Mouse (Mus musculus): ENCODE results near the gene Wwc1. TPM values are rescaled to one million over a fixed set of nuclear protein-coding genes. Genes with fewer than 3 reads are reported as not detected.

The Wwc1 gene
- polyA plus RNA-seq, 1 experiment from 2014 or later = 14.9 TPM

DNA sequence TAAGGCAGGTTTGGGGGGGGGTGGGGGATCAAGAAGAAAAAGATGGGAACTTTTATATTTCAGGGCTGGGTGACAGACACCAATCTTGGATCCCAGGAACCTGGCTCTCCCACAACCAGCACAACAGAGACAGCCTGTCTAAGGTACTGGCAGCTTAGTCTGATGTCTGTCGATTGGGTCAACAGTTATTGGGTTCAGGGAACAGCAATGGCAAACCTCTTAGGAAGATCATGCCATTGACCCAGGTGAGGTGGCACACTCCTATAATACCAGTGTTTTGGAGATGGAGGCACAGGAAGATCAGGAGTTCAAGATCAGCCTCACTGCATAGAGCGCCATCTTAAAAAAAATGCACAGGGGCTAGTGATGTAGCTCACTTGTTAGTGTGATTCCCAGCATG lies 17.9 kb downstream of the Wwc1 start:
- no peak for ATAC-seq
- Histone ChIP-seq H3K27ac (ENCODE audit: low read length) (no peak overlapping the region), H3K36me3 (ENCODE audit: control insufficient read depth, insufficient read depth) (no peaks in the 10 kb centered on the region), H3K4me3 (replicated peaks; ENCODE audit: low read length) (no peak overlapping the region), H3K27me3 (replicated peaks; ENCODE audit: control insufficient read depth, insufficient read depth, low read length) (no peaks in the 10 kb centered on the region), H3K4me1 (replicated peaks; ENCODE audit: control insufficient read depth, insufficient read depth, low read length) (no peaks in the 10 kb centered on the region; the same call in 1 of the 2 replicates), H3K9me3 (ENCODE audit: control insufficient read depth, low read length) (no peaks in the 10 kb centered on the region), H3K9ac (replicated peaks; ENCODE audit: low read depth, low read length) (no peak overlapping the region), H3K4me2 (ENCODE audit: low read length) (no peak overlapping the region)
- WGBS = 91% methylated on average over 2 of the region's 2 CpGs

GRCm38 (mm10) chr11:35959270-35959669 lies 21.1 kb downstream of the Wwc1 start:
- no peak for ATAC-seq
- H3K9me3 ChIP-seq (ENCODE audit: control insufficient read depth, low read length) = no peaks in the 10 kb centered on the region

DNA sequence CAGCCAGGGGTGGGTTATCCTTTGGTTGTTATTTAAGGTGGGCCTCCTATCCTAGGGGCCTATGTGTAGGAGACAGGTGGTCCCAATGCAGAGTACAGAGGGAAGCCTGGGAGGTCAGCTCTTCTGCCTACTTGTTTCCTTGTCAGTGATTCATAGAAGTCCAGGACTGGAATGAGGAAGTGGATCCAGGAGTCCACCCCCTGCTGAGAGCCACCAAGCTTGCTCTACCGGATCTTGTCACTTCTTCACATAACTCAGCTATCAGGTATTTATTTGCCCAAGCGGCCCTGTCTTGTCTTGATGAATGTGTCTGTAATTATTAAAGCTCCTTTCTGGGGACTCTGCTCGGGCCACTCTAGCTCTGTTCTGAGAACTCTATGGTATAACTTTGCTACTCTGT lies 24.8 kb downstream of the Wwc1 start:
- no peak overlapping the region for H3K9ac ChIP-seq (replicated peaks; ENCODE audit: low read depth, low read length)
- no peak overlapping the region for H3K27ac ChIP-seq (ENCODE audit: low read length)
- no peak overlapping the region for H3K4me2 ChIP-seq (ENCODE audit: low read length)
- no peaks in the 10 kb centered on the region for H3K36me3 ChIP-seq (ENCODE audit: control insufficient read depth, insufficient read depth)
- no peaks in the 10 kb centered on the region for H3K9me3 ChIP-seq (ENCODE audit: control insufficient read depth, low read length)
- no peaks in the 10 kb centered on the region for H3K27me3 ChIP-seq (replicated peaks; ENCODE audit: control insufficient read depth, insufficient read depth, low read length)
- no peaks in the 10 kb centered on the region for H3K4me1 ChIP-seq (replicated peaks; ENCODE audit: control insufficient read depth, insufficient read depth, low read length)
- WGBS = 87% methylated on average over 3 of the region's 3 CpGs
- ATAC-seq = no peak
- no peak overlapping the region for H3K4me3 ChIP-seq (replicated peaks; ENCODE audit: low read length)

More at GRCm38 (mm10) chr11:35959270-35959669, 21.1 kb downstream of the Wwc1 start:
- WGBS = 94% methylated on average over 3 of the region's 3 CpGs
- H3K4me1 ChIP-seq (replicated peaks; ENCODE audit: control insufficient read depth, insufficient read depth, low read length) = no peaks in the 10 kb centered on the region; the same call in 1 of the 2 replicates
- no peak overlapping the region for H3K4me3 ChIP-seq (replicated peaks; ENCODE audit: low read length)
- H3K27ac ChIP-seq (ENCODE audit: low read length) = no peak overlapping the region
- H3K36me3 ChIP-seq (ENCODE audit: control insufficient read depth, insufficient read depth) = no peaks in the 10 kb centered on the region
- no peaks in the 10 kb centered on the region for H3K27me3 ChIP-seq (replicated peaks; ENCODE audit: control insufficient read depth, insufficient read depth, low read length)
- H3K9ac ChIP-seq (replicated peaks; ENCODE audit: low read depth, low read length) = no peak overlapping the region
- no peak overlapping the region for H3K4me2 ChIP-seq (ENCODE audit: low read length)

DNA sequence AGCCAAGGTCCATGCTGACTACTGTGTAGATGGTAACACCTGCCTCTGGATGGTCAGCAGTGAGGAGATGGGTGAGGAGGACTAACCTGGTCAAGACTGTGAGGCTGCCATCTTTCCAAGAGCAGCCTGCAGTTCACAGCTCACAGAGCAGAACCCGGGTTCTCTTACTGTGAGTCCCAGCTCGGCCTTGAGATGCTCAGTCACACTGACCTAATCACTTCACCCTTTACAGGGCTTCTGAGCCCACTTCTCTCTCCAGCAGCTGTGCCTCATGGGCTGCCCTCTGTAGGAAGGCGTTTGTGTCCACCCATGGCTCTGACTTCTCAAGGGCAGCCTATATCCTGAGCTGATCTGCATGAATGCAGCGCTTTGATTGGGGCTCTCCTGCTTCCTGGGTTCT lies 27.1 kb downstream of the Wwc1 start:
- H3K27ac ChIP-seq (ENCODE audit: low read length) = no peak overlapping the region
- 94% methylated on average over 4 of the region's 4 CpGs for WGBS
- H3K4me2 ChIP-seq (ENCODE audit: low read length) = no peak overlapping the region
- peaks cover 3% of the 10 kb centered on the region; the same call in 1 of the 2 replicates for H3K4me1 ChIP-seq (replicated peaks; ENCODE audit: control insufficient read depth, insufficient read depth, low read length)
- no peaks in the 10 kb centered on the region for H3K27me3 ChIP-seq (replicated peaks; ENCODE audit: control insufficient read depth, insufficient read depth, low read length)
- H3K36me3 ChIP-seq (ENCODE audit: control insufficient read depth, insufficient read depth) = no peaks in the 10 kb centered on the region
- H3K9ac ChIP-seq (replicated peaks; ENCODE audit: low read depth, low read length) = no peak overlapping the region
- H3K9me3 ChIP-seq (ENCODE audit: control insufficient read depth, low read length) = no peaks in the 10 kb centered on the region
- H3K4me3 ChIP-seq (replicated peaks; ENCODE audit: low read length) = no peak overlapping the region
- ATAC-seq = 0 out of 2 replicates have a peak, but pooled peaks have one; percentile 11

DNA sequence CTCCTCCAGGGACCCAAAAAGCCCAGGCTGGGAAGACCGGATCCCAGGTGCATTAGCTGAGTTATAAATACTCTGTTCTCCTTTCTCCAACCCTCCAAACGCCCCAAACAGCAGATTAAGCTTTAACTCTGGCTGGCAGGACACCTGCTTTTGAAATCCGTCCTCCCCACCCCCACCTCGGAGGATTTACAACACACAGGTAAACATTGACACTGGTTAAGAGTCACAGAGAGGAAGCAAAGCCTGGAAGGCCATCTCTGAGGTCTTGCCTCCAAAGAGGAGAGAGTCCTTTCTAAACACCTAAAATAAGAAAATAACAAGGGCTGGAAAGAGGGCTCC lies 28.6 kb downstream of the Wwc1 start:
- Histone ChIP-seq H3K9me3 (ENCODE audit: control insufficient read depth, low read length) (no peaks in the 10 kb centered on the region), H3K36me3 (ENCODE audit: control insufficient read depth, insufficient read depth) (no peaks in the 10 kb centered on the region), H3K9ac (replicated peaks; ENCODE audit: low read depth, low read length) (no peak overlapping the region), H3K4me3 (replicated peaks; ENCODE audit: low read length) (no peak overlapping the region), H3K4me1 (replicated peaks; ENCODE audit: control insufficient read depth, insufficient read depth, low read length) (peaks cover 3% of the 10 kb centered on the region; the same call in 1 of the 2 replicates), H3K27me3 (replicated peaks; ENCODE audit: control insufficient read depth, insufficient read depth, low read length) (no peaks in the 10 kb centered on the region), H3K27ac (ENCODE audit: low read length) (no peak overlapping the region), H3K4me2 (ENCODE audit: low read length) (no peak overlapping the region)
- WGBS = 62% methylated on average over 4 of the region's 4 CpGs
- ATAC-seq = no peak

GRCm38 (mm10) chr11:35951058-35951726 lies 29.1 kb downstream of the Wwc1 start:
- Histone ChIP-seq H3K36me3 (ENCODE audit: control insufficient read depth, insufficient read depth) (no peaks in the 10 kb centered on the region), H3K4me2 (ENCODE audit: low read length) (no peak overlapping the region), H3K9me3 (ENCODE audit: control insufficient read depth, low read length) (no peaks in the 10 kb centered on the region), H3K27ac (ENCODE audit: low read length) (no peak overlapping the region), H3K27me3 (replicated peaks; ENCODE audit: control insufficient read depth, insufficient read depth, low read length) (no peaks in the 10 kb centered on the region), H3K9ac (replicated peaks; ENCODE audit: low read depth, low read length) (no peak overlapping the region), H3K4me3 (replicated peaks; ENCODE audit: low read length) (no peak overlapping the region), H3K4me1 (replicated peaks; ENCODE audit: control insufficient read depth, insufficient read depth, low read length) (peaks cover 3% of the 10 kb centered on the region; the same call in 1 of the 2 replicates)
- no peak for ATAC-seq
- 84% methylated on average over 15 of the region's 15 CpGs for WGBS

DNA sequence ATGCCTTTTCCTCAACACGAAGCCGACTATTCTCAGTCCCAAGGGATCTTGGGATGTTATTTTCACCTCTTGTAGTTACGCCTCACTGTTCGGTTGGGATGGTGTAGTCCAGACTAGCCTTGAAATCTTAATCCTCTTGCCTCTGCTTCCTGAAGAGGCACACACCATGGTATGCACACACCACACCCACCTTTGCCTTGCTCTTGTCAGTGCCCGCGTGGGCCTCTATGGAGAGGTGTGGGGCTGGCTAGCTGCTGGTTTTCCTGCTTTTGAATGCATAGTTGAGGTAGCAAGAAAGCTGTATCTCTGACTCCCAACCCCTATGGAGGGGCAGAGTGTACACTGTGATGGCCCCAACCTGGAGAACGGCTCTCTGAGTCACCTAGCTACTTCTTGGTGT lies 29.9 kb downstream of the Wwc1 start:
- 89% methylated on average over 7 of the region's 7 CpGs for WGBS
- Histone ChIP-seq H3K4me1 (replicated peaks; ENCODE audit: control insufficient read depth, insufficient read depth, low read length) (peaks cover 3% of the 10 kb centered on the region; the same call in 1 of the 2 replicates), H3K4me2 (ENCODE audit: low read length) (no peak overlapping the region), H3K9ac (replicated peaks; ENCODE audit: low read depth, low read length) (no peak overlapping the region), H3K27me3 (replicated peaks; ENCODE audit: control insufficient read depth, insufficient read depth, low read length) (no peaks in the 10 kb centered on the region), H3K9me3 (ENCODE audit: control insufficient read depth, low read length) (no peaks in the 10 kb centered on the region), H3K27ac (ENCODE audit: low read length) (no peak overlapping the region), H3K36me3 (ENCODE audit: control insufficient read depth, insufficient read depth) (no peaks in the 10 kb centered on the region), H3K4me3 (replicated peaks; ENCODE audit: low read length) (no peak overlapping the region)
- no peak for ATAC-seq

- H3K4me1 ChIP-seq (replicated peaks; ENCODE audit: control insufficient read depth, insufficient read depth, low read length) = peaks cover 3% of the 10 kb centered on the region; the same call in 1 of the 2 replicates
- no peak overlapping the region for H3K4me3 ChIP-seq (replicated peaks; ENCODE audit: low read length)
- H3K27ac ChIP-seq (ENCODE audit: low read length) = no peak overlapping the region
- WGBS = 81% methylated on average over 3 of the region's 3 CpGs
- no peaks in the 10 kb centered on the region for H3K27me3 ChIP-seq (replicated peaks; ENCODE audit: control insufficient read depth, insufficient read depth, low read length)
- no peak for ATAC-seq
- H3K4me2 ChIP-seq (ENCODE audit: low read length) = no peak overlapping the region
- H3K9ac ChIP-seq (replicated peaks; ENCODE audit: low read depth, low read length) = no peak overlapping the region
- no peaks in the 10 kb centered on the region for H3K9me3 ChIP-seq (ENCODE audit: control insufficient read depth, low read length)
- H3K36me3 ChIP-seq (ENCODE audit: control insufficient read depth, insufficient read depth) = no peaks in the 10 kb centered on the region
Observed at GRCm38 (mm10) chr11:35950011-35950410, 30.3 kb downstream of the Wwc1 start.

DNA sequence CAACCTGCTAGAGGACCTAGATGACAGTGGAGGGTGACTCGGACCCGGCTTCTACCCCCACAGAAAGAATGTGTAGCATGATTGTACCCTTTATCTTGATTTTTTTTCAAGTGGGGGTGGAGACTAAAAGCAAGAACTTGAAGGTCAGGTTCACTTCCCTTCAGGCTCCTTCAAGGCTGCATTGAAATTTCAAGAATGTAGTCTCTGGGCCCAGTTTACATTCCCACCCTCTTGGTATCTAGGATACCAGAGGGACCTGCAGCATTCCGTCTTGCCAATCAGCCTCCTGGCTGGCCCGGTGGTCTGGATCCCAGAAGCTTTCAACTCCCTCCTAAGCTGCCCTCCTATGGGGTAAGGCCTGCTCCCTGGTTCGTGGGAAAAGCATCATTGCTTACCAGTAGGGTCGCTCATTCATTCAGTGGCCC lies 31.9 kb downstream of the Wwc1 start:
- no peak overlapping the region for H3K27ac ChIP-seq (ENCODE audit: low read length)
- H3K4me3 ChIP-seq (replicated peaks; ENCODE audit: low read length) = no peak overlapping the region
- H3K36me3 ChIP-seq (ENCODE audit: control insufficient read depth, insufficient read depth) = no peaks in the 10 kb centered on the region
- ATAC-seq = peak; percentile 68
- no peak overlapping the region for H3K9ac ChIP-seq (replicated peaks; ENCODE audit: low read depth, low read length)
- H3K4me2 ChIP-seq (ENCODE audit: low read length) = no peak overlapping the region
- H3K9me3 ChIP-seq (ENCODE audit: control insufficient read depth, low read length) = no peaks in the 10 kb centered on the region
- no peaks in the 10 kb centered on the region for H3K27me3 ChIP-seq (replicated peaks; ENCODE audit: control insufficient read depth, insufficient read depth, low read length)
- peaks cover 3% of the 10 kb centered on the region; the same call in 1 of the 2 replicates for H3K4me1 ChIP-seq (replicated peaks; ENCODE audit: control insufficient read depth, insufficient read depth, low read length)
- 17% methylated on average over 6 of the region's 6 CpGs for WGBS
